Mouse (Mus musculus): ENCODE measurements around the gene Enc1.

DNA sequence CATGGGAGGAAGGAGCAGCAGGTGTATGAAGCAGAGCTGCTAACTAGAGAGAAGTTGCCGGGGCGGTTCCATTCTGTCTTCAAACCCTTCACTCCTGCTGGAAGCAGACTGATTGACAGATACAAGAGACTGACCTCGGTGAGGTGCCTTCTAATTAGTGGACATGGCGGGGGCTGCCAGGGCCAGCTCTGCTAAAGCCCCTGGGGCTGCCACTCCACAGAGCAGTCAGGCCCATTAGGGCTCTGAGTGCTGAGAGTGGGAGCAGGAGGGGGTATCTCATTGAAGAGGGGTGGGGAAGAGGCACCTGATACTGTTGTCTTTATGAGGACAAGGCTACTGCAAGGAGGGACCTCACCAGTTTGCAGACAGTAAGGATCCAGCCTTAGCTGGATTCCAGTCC is 25.3 kb upstream of the Enc1 start:
- no peak for TF ChIP-seq GATA1 (IDR thresholded peaks at IDR 0.05; ENCODE audit: low read length)
- no peak for TF ChIP-seq TAL1 (IDR thresholded peaks at IDR 0.05; ENCODE audit: low read length)
